ENCODE assay signal across 8 mouse cellular contexts in the genomic region with DNA sequence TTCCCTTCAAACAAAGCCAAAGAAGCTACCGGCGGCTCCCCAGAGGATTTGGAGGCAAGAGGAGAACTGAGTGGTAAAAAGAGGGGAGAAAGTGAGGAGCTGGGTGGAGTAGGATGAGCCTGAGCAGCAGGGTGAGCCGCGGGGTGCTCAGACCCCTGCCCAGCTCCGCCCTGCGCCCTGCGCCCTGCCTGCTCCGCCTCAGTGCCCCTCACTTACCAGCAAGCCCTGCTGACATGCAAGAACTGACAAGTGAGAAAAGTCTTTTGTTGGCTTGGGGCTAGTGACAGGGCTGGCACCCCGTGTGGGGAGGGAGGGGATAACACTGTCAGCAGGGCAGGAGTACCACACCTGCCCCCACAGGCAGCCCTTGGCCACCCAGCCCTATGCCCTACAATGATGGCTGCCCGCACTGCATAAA.
DNase-seq lines count a peak whose midpoint lies in the region; ATAC-seq lines count a peak whose summit lies in the region.

No protein-coding gene starts in this region.

- no peak overlapping the region for H3K27ac ChIP-seq in forebrain, embryonic 12.5 days
- peak overlapping the region; percentile 80 for H3K27ac ChIP-seq in hindbrain, embryonic 13.5 days

- H3K9ac ChIP-seq in forebrain, embryonic 12.5 days = peak overlapping the region; percentile 72
- peak overlapping the region; percentile 81 for H3K9ac ChIP-seq in hindbrain, embryonic 13.5 days

- H3K9me3 ChIP-seq in forebrain, embryonic 12.5 days = no peaks in the 10 kb centered on the region
- no peaks in the 10 kb centered on the region for H3K9me3 ChIP-seq in hindbrain, embryonic 13.5 days

- peak overlapping the region; percentile 91 for H3K4me2 ChIP-seq in forebrain, embryonic 12.5 days
- peak overlapping the region; percentile 94 for H3K4me2 ChIP-seq in hindbrain, embryonic 13.5 days

- ATAC-seq in forebrain, embryonic 12.5 days (ENCODE audit: low FRiP score) = peak; percentile 93
- ATAC-seq in hindbrain, embryonic 13.5 days (ENCODE audit: low FRiP score) = peak; percentile 96
- ATAC-seq in inflammation-experienced regulatory T-cells, adult 6 months = no peak

- H3K27me3 ChIP-seq in forebrain, embryonic 12.5 days = peaks cover 15% of the 10 kb centered on the region; the same call in 1 of the 2 replicates
- 0 out of 2 replicates have a peak, but pooled peaks cover 4% of the 10 kb centered on the region for H3K27me3 ChIP-seq in hindbrain, embryonic 13.5 days

- WGBS in forebrain, embryonic 12.5 days = 0% methylated on average over 10 of the region's 10 CpGs
- 0% methylated on average over 10 of the region's 10 CpGs for WGBS in hindbrain, embryonic 13.5 days

- no peaks in the 10 kb centered on the region for H3K36me3 ChIP-seq in forebrain, embryonic 12.5 days (replicated peaks)
- no peaks in the 10 kb centered on the region for H3K36me3 ChIP-seq in hindbrain, embryonic 13.5 days

- DNase-seq in left cerebral cortex, adult 11 months (ENCODE audit: low spot score) = peak; percentile 26
- DNase-seq in left cerebral cortex, adult 8-10 months (ENCODE audit: low spot score in 2 of 2) = no peak
- peak; percentile 79 for DNase-seq in cerebellum, adult 11-12 months
- DNase-seq in mesoderm, embryonic 11.5 days (ENCODE audit: low read depth, low spot score) = peak; percentile 62
- no peak for DNase-seq in right cerebral cortex, postnatal 14 days

- H3K4me3 ChIP-seq in forebrain, embryonic 12.5 days (replicated peaks) = peak overlapping the region; percentile 49
- H3K4me3 ChIP-seq in hindbrain, embryonic 13.5 days = peak overlapping the region; percentile 58

- peaks cover 18% of the 10 kb centered on the region for H3K4me1 ChIP-seq in forebrain, embryonic 12.5 days
- H3K4me1 ChIP-seq in hindbrain, embryonic 13.5 days (replicated peaks) = peaks cover 36% of the 10 kb centered on the region

Comparison
In these comparisons a context has a peak if more than half of its experiments do, and no peak if none do; other contexts are left out.
1. DNase-seq: peak in left cerebral cortex, adult 11 months (single experiment), cerebellum, adult 11-12 months (single experiment) and mesoderm, embryonic 11.5 days (single experiment); none in left cerebral cortex, adult 8-10 months (0 of 2) and right cerebral cortex, postnatal 14 days (single experiment).